1 mouse cellular context compared by ENCODE assay signal in the genomic region with DNA sequence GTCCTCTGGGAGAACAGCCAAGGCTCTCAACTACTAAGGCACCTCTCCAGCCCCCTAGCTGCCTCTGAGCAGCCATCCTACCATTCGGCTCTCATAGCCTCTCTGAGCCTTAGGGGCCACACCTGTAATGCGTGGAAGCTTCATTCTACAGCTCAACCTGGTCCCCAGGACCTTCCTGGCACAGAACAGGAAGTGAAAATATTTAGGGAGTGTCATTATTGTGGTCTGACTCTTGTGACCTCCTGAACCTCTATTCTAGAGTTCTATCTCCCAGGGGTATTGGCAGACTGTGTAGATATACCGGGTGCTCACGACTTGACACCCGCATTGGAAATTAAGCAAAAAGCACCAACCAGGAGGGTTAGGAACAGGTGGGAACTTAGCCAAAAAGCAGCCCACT.
TF ChIP-seq lines count a peak whose summit lies in the region.

No protein-coding gene starts in this region.

TF ChIP-seq in CH12.LX, 34 proteins besides CTCF, POLR2A, EP300 and RAD21:
- 0 out of 2 replicates have a peak, but pooled peaks have one; percentile 13 for TF ChIP-seq CHD2 (IDR thresholded peaks at IDR 0.05; ENCODE audit: low read length)
- 0 out of 2 replicates have a peak, but pooled peaks have one; percentile 1 for TF ChIP-seq TCF12 (IDR thresholded peaks at IDR 0.05; ENCODE audit: low read depth, low read length)
- TF ChIP-seq MAX (IDR thresholded peaks at IDR 0.05; ENCODE audit: low read length) = no peak
- 0 out of 2 replicates have a peak, but pooled peaks have one; percentile 29 for TF ChIP-seq KAT2A (IDR thresholded peaks at IDR 0.05; ENCODE audit: insufficient replicate concordance, low read length)
- TF ChIP-seq MEF2A (IDR thresholded peaks at IDR 0.05; ENCODE audit: borderline replicate concordance, low read depth, low read length) = peak; percentile 39; the same call in 1 of the 2 replicates
- TF ChIP-seq BHLHE40 (IDR thresholded peaks at IDR 0.05; ENCODE audit: low read depth, low read length) = peak; percentile 58
- no peak for TF ChIP-seq MXI1 (IDR thresholded peaks at IDR 0.05; ENCODE audit: low read depth, low read length)
- 0 out of 2 replicates have a peak, but pooled peaks have one; percentile 17 for TF ChIP-seq ELF1 (IDR thresholded peaks at IDR 0.05; ENCODE audit: low read depth, low read length)
- TF ChIP-seq IRF4 (IDR thresholded peaks at IDR 0.05; ENCODE audit: low read depth, low read length) = peak; percentile 64
- no peak for TF ChIP-seq JUN (IDR thresholded peaks at IDR 0.05; ENCODE audit: insufficient read depth, low read depth, low read length)
- TF ChIP-seq RCOR1 (conservative IDR thresholded peaks at IDR 0.05; ENCODE audit: low read depth, low read length) = 0 out of 2 replicates have a peak, but pooled peaks have one; percentile 35
- no peak for TF ChIP-seq USF1 (IDR thresholded peaks at IDR 0.05; ENCODE audit: low read depth, low read length)
TF ChIP-seq in CH12.LX: peak in this region for 8.
